Mouse (Mus musculus) kidney, embryonic 16.5 days (tissue): ENCODE measurements at regions not wholly inside any gene's neighbourhood (a gene's known extent, or its start where the extent isn't known, plus 50 kb on each side); places are given as distances from the start of the nearest gene placed in this dataset.

ENCODE experiments used
- ATAC-seq: fragments of 200-750 bp; cut with Nextera tagmentation; 2 replicates; pipeline ENCODE4 v1.8.0; 2017; ENCODE audit warnings: moderate TSS enrichment; ENCODE audit not compliant: low FRiP score, low TSS enrichment
- H3K27ac ChIP-seq: fragments of 300-500 bp; sonication (generic); 2 replicates; pipeline ENCODE4 v1.5.1; 2014; ENCODE audit warnings: low read length
- H3K27me3 ChIP-seq: fragments of 300-500 bp; sonication (generic); 2 replicates; pipeline ENCODE4 v1.6.1; 2014; ENCODE audit warnings: low read length, control low read depth, mixed read lengths; ENCODE audit not compliant: insufficient read depth
- H3K36me3 ChIP-seq: fragments of 300-500 bp; sonication (generic); 2 replicates; pipeline ENCODE4 v1.6.1; 2014; ENCODE audit warnings: low read length, control low read depth, mixed read lengths; ENCODE audit not compliant: insufficient read depth
- H3K4me1 ChIP-seq: fragments of 300-500 bp; sonication (generic); 2 replicates; pipeline ENCODE4 v1.6.1; 2014; ENCODE audit warnings: low read length, control low read depth, mixed read lengths; ENCODE audit not compliant: insufficient read depth
- H3K4me2 ChIP-seq: fragments of 300-500 bp; sonication (generic); replicated peaks from 2 replicates; pipeline ENCODE4 v1.6.1; 2014; ENCODE audit warnings: low read depth, low read length
- H3K4me3 ChIP-seq: fragments of 300-500 bp; sonication (generic); 2 replicates; pipeline ENCODE4 v1.5.1; 2014; ENCODE audit warnings: mild to moderate bottlenecking, low read length
- H3K9ac ChIP-seq: fragments of 300-500 bp; sonication (generic); replicated peaks from 2 replicates; pipeline ENCODE4 v1.6.1; 2014; ENCODE audit warnings: low read length
- H3K9me3 ChIP-seq: fragments of 300-500 bp; sonication (generic); 2 replicates; pipeline ENCODE4 v1.6.1; 2016; ENCODE audit warnings: low read length, control low read depth
- WGBS: fragments of 180-500 bp; shearing (Covaris S2); extraction: QIAGEN DNeasy Blood & Tissue Kit; methylation state at CpG from one replicate; pipeline ENCODE4 v1.1.7; 2014; 5-methylcytosine and 5-hydroxymethylcytosine counted together

- H3K4me2 ChIP-seq, result no peak overlapping the region
- no peaks in the 10 kb centered on the region for H3K36me3 ChIP-seq
- 73% methylated on average over 2 of the region's 2 CpGs for WGBS
- H3K4me1 ChIP-seq, result no peaks in the 10 kb centered on the region
- no peaks in the 10 kb centered on the region for H3K9me3 ChIP-seq
- H3K4me3 ChIP-seq, result no peak overlapping the region
- no peaks in the 10 kb centered on the region for H3K27me3 ChIP-seq
- ATAC-seq, result no peak
- H3K27ac ChIP-seq, result no peak overlapping the region
- H3K9ac ChIP-seq, result no peak overlapping the region
These were observed 770.9 kb upstream of the Adgrl2 start for GRCm38 (mm10) chr3:149761245-149761644.

GRCm38 (mm10) chr3:149757910-149758592, 767.7 kb upstream of the Adgrl2 start:
- WGBS, result 58% methylated on average over 6 of the region's 6 CpGs
- Histone ChIP-seq H3K27me3 (no peaks in the 10 kb centered on the region), H3K4me1 (no peaks in the 10 kb centered on the region), H3K4me2 (no peak overlapping the region), H3K27ac (no peak overlapping the region), H3K9ac (no peak overlapping the region), H3K36me3 (no peaks in the 10 kb centered on the region), H3K4me3 (no peak overlapping the region), H3K9me3 (no peaks in the 10 kb centered on the region)
- peak; percentile 19; the same call in 1 of the 2 replicates for ATAC-seq

- no peak for ATAC-seq
- H3K4me1 ChIP-seq, result no peaks in the 10 kb centered on the region
- H3K9ac ChIP-seq, result no peak overlapping the region
- WGBS, result 83% methylated on average over 3 of the region's 3 CpGs
- H3K4me3 ChIP-seq, result no peak overlapping the region
- H3K27me3 ChIP-seq, result no peaks in the 10 kb centered on the region
- no peaks in the 10 kb centered on the region for H3K9me3 ChIP-seq
- no peaks in the 10 kb centered on the region for H3K36me3 ChIP-seq
- no peak overlapping the region for H3K4me2 ChIP-seq
- H3K27ac ChIP-seq, result no peak overlapping the region
These were observed 745.7 kb upstream of the Adgrl2 start for GRCm38 (mm10) chr3:149736069-149736468.

- no peaks in the 10 kb centered on the region for H3K36me3 ChIP-seq
- no peaks in the 10 kb centered on the region for H3K9me3 ChIP-seq
- H3K4me2 ChIP-seq, result no peak overlapping the region
- ATAC-seq, result no peak
- no peak overlapping the region for H3K4me3 ChIP-seq
- no peak overlapping the region for H3K27ac ChIP-seq
- no peak overlapping the region for H3K9ac ChIP-seq
- no peaks in the 10 kb centered on the region for H3K27me3 ChIP-seq
- 85% methylated on average over 4 of the region's 4 CpGs for WGBS
- no peaks in the 10 kb centered on the region for H3K4me1 ChIP-seq
These were observed 735.9 kb upstream of the Adgrl2 start for GRCm38 (mm10) chr3:149726212-149726611.

- Histone ChIP-seq H3K4me1 (no peaks in the 10 kb centered on the region), H3K9me3 (no peaks in the 10 kb centered on the region), H3K27ac (no peak overlapping the region), H3K4me3 (no peak overlapping the region), H3K36me3 (no peaks in the 10 kb centered on the region), H3K4me2 (no peak overlapping the region), H3K27me3 (no peaks in the 10 kb centered on the region), H3K9ac (no peak overlapping the region)
- 86% methylated on average over 3 of the region's 3 CpGs for WGBS
- no peak for ATAC-seq
These were observed 734.5 kb upstream of the Adgrl2 start for GRCm38 (mm10) chr3:149724879-149725278.

- ATAC-seq, result no peak
- 54% methylated on average over 4 of the region's 4 CpGs for WGBS
- Histone ChIP-seq H3K36me3 (no peaks in the 10 kb centered on the region), H3K4me2 (no peak overlapping the region), H3K9ac (no peak overlapping the region), H3K4me3 (no peak overlapping the region), H3K27me3 (no peaks in the 10 kb centered on the region), H3K27ac (no peak overlapping the region), H3K4me1 (no peaks in the 10 kb centered on the region), H3K9me3 (0 out of 2 replicates have a peak, but pooled peaks cover 3% of the 10 kb centered on the region)
These were observed 731.5 kb upstream of the Adgrl2 start for GRCm38 (mm10) chr3:149721832-149722231.

- no peaks in the 10 kb centered on the region for H3K27me3 ChIP-seq
These were observed 730.0 kb upstream of the Adgrl2 start for GRCm38 (mm10) chr3:149720306-149720705.

GRCm38 (mm10) chr3:149705724-149706123, 715.4 kb upstream of the Adgrl2 start:
- ATAC-seq, result no peak

More at GRCm38 (mm10) chr3:149720306-149720705, 730.0 kb upstream of the Adgrl2 start:
- Histone ChIP-seq H3K9ac (no peak overlapping the region), H3K4me1 (no peaks in the 10 kb centered on the region), H3K36me3 (no peaks in the 10 kb centered on the region), H3K27ac (no peak overlapping the region), H3K4me3 (no peak overlapping the region), H3K4me2 (no peak overlapping the region), H3K9me3 (0 out of 2 replicates have a peak, but pooled peaks cover 3% of the 10 kb centered on the region)
- ATAC-seq, result no peak
- 88% methylated on average over 6 of the region's 6 CpGs for WGBS

GRCm38 (mm10) chr3:149705322-149705721, 715.0 kb upstream of the Adgrl2 start:
- H3K27ac ChIP-seq, result no peak overlapping the region
- H3K27me3 ChIP-seq, result no peaks in the 10 kb centered on the region
- peak overlapping the region; percentile 50 for H3K4me2 ChIP-seq
- no peaks in the 10 kb centered on the region for H3K36me3 ChIP-seq
- no peak; the same call in 1 of the 2 replicates for ATAC-seq
- WGBS, result 58% methylated on average over 12 of the region's 12 CpGs
- H3K4me3 ChIP-seq, result peak overlapping the region; percentile 31
- no peaks in the 10 kb centered on the region for H3K9me3 ChIP-seq
- H3K9ac ChIP-seq, result no peak overlapping the region
- no peaks in the 10 kb centered on the region for H3K4me1 ChIP-seq

More at GRCm38 (mm10) chr3:149705724-149706123, 715.4 kb upstream of the Adgrl2 start:
- H3K4me3 ChIP-seq, result peak overlapping the region; percentile 31
- no peak overlapping the region for H3K27ac ChIP-seq
- no peaks in the 10 kb centered on the region for H3K27me3 ChIP-seq
- 46% methylated on average over 10 of the region's 10 CpGs for WGBS
- H3K4me2 ChIP-seq, result peak overlapping the region; percentile 50
- H3K9ac ChIP-seq, result no peak overlapping the region
- no peaks in the 10 kb centered on the region for H3K36me3 ChIP-seq
- H3K9me3 ChIP-seq, result no peaks in the 10 kb centered on the region
- H3K4me1 ChIP-seq, result no peaks in the 10 kb centered on the region

- Histone ChIP-seq H3K27me3 (no peaks in the 10 kb centered on the region), H3K4me3 (no peak overlapping the region), H3K9me3 (no peaks in the 10 kb centered on the region), H3K4me1 (no peaks in the 10 kb centered on the region), H3K4me2 (no peak overlapping the region), H3K27ac (no peak overlapping the region), H3K36me3 (no peaks in the 10 kb centered on the region), H3K9ac (no peak overlapping the region)
- ATAC-seq, result no peak
- WGBS, result 87% methylated on average over 4 of the region's 4 CpGs
These were observed 714.1 kb upstream of the Adgrl2 start for GRCm38 (mm10) chr3:149704478-149704877.
